In the genomic region with DNA sequence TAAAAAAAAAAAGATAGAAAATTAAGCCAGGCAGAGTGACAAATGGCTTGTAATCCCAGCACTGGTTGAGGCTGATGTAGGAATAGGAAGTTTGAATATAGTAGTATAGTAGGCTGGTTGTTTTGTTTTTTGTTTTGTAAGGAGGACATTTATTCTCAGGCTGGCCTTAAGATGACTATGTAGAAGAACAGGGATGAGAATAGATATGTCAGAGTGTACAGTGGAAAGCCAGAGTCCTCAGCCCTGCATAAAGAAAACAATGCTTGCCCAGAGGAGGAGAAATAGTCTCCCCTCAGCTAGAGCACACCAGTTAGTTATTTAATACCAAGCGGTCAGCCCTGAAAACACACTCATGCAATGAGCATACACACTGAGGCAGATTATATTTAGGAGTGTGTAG, we compare ENCODE assay signal across 19 mouse cellular contexts. TPM values are rescaled to one million over a fixed set of nuclear protein-coding genes. Genes with fewer than 3 reads are reported as not detected.
DNase-seq lines count a peak whose midpoint lies in the region; ATAC-seq and TF ChIP-seq lines count a peak whose summit lies in the region.
"Had no signal": no experiment of that assay in that cellular context is flagged by ENCODE, and none has a peak within 500 bp of the region (broad histone marks: within the 10 kb centered on the region; RNA-seq: fewer than 3 reads in every experiment).

Gene Phkg1 (minus strand): TSS at position 101 of the 400 bp plus-strand sequence.

- no peak for ATAC-seq in heart, embryonic 11.5 days (replicated peaks; ENCODE audit: insufficient number of reproducible peaks, low FRiP score, low TSS enrichment)
- ATAC-seq: forebrain, postnatal 0 days; hindbrain, postnatal 0 days; midbrain, embryonic 16.5 days; Patski had no signal

- DNase-seq in heart, postnatal 36 days, result no peak
- no peak for DNase-seq in gastrocnemius, adult 2 months
- DNase-seq in layer of hippocampus, postnatal 14 days (ENCODE audit: low spot score in 2 of 2), result no peak
- DNase-seq in kidney, adult 8-10 months, result no peak
- no peak for DNase-seq in adrenal gland, postnatal 4 days (ENCODE audit: low spot score in 2 of 2)
- DNase-seq: adrenal gland, postnatal 25 days; cerebellum, adult 9-10 months; forebrain, postnatal 0 days; kidney, adult 11 months; kidney, postnatal 14 days; thymus, adult 18-20 months had no signal

- no peak for TF ChIP-seq POLR2A in cortical plate, adult 2 months (IDR thresholded peaks at IDR 0.05; ENCODE audit: extremely low read depth, insufficient read depth, low read length)

- WGBS in heart, embryonic 11.5 days (ENCODE audit: insufficient replicate concordance), result 92% methylated on average over 1 of the region's 1 CpGs

- H3K9ac ChIP-seq in heart, embryonic 11.5 days (ENCODE audit: low read depth, low read length), result no peak within 1 kb of the TSS
- H3K9ac ChIP-seq: embryonic facial prominence, embryonic 13.5 days; forebrain, postnatal 0 days; limb, embryonic 13.5 days; liver, embryonic 14.5 days had no signal

- H3K4me1 ChIP-seq in heart, embryonic 11.5 days (ENCODE audit: control insufficient read depth, insufficient read depth, low read length), result peaks cover 2% of the 10 kb centered on the region; the same call in 1 of the 2 replicates
- H3K4me1 ChIP-seq in cortical plate, adult 2 months (ENCODE audit: control insufficient read depth, insufficient read depth, low read length), result no peaks in the 10 kb centered on the region

- H3K27me3 ChIP-seq in heart, embryonic 11.5 days (ENCODE audit: control insufficient read depth, insufficient read depth, low read length), result no peaks in the 10 kb centered on the region
- H3K27me3 ChIP-seq: embryonic facial prominence, embryonic 13.5 days; limb, embryonic 13.5 days; Patski had no signal

- intact Hi-C loops in heart, postnatal 36 days (cut with DNase I), result no loop called here
- intact Hi-C loops in gastrocnemius, adult 2 months (cut with DNase I), result loop anchor here (5.0 kb wide), 1 partner anchor 39 kb away; no protein-coding TSS in a partner anchor

- H3K36me3 ChIP-seq in heart, embryonic 11.5 days (ENCODE audit: control insufficient read depth, insufficient read depth, low read length), result no peaks in the 10 kb centered on the region

- H3K9me3 ChIP-seq in heart, embryonic 11.5 days (replicated peaks; ENCODE audit: control insufficient read depth, low read length), result no peaks in the 10 kb centered on the region
- H3K9me3 ChIP-seq: embryonic facial prominence, embryonic 13.5 days had no signal

- no peak within 1 kb of the TSS for H3K27ac ChIP-seq in heart, embryonic 11.5 days (ENCODE audit: low read depth, low read length)
- no peak within 1 kb of the TSS for H3K27ac ChIP-seq in cortical plate, adult 2 months (ENCODE audit: insufficient read depth, low read length)
- no peak within 1 kb of the TSS for H3K27ac ChIP-seq in gastrocnemius, adult 2 months
- H3K27ac ChIP-seq: embryonic facial prominence, embryonic 13.5 days; hindbrain, postnatal 0 days; limb, embryonic 13.5 days; liver, embryonic 14.5 days had no signal

- TF ChIP-seq CTCF in cortical plate, adult 2 months (IDR thresholded peaks at IDR 0.05; ENCODE audit: extremely low read depth, insufficient read depth, low read length), result no peak
- no peak for TF ChIP-seq CTCF in gastrocnemius, adult 2 months (IDR thresholded peaks at IDR 0.05)

- no peak within 1 kb of the TSS for H3K4me3 ChIP-seq in heart, embryonic 11.5 days (ENCODE audit: low read depth, low read length)
- no peak within 1 kb of the TSS for H3K4me3 ChIP-seq in cortical plate, adult 2 months (ENCODE audit: insufficient read depth, low read length)
- H3K4me3 ChIP-seq in gastrocnemius, adult 2 months, result no peak within 1 kb of the TSS
- H3K4me3 ChIP-seq: embryonic facial prominence, embryonic 13.5 days; limb, embryonic 13.5 days had no signal

- H3K4me2 ChIP-seq in heart, embryonic 11.5 days, result no peak within 1 kb of the TSS
- H3K4me2 ChIP-seq: embryonic facial prominence, embryonic 13.5 days; limb, embryonic 13.5 days had no signal

RNA-seq across cellular contexts. Expression of gene Phkg1, which starts in this region (rescaled TPM):
- 10 to 100 TPM; 17.3 to 19.8 TPM for total RNA-seq in heart, postnatal 36 days (2021)
- polyA plus RNA-seq in heart, embryonic 11.5 days (2014; fragmentation: Nextera tagmentation; extraction: Ambion mirVana), result 0.32 and 0.42 TPM in 2 replicates
- polyA plus RNA-seq in cortical plate, adult 2 months (2012; rRNA removed), result 38.1 and 39.9 TPM in 2 replicates
- 100 to 1,000 TPM; 314 to 437 TPM for total RNA-seq in gastrocnemius, adult 2 months (2021)
- 10 to 100 TPM; 19.7 to 20.3 TPM for total RNA-seq in layer of hippocampus, postnatal 14 days (2021)
- 1 to 10 TPM; 3.7 to 4.2 TPM for total RNA-seq in adrenal gland, postnatal 4 days (2021)

Comparison
In these comparisons a context has a peak if more than half of its experiments do, and no peak if none do; other contexts are left out.
1. RNA of gene Phkg1 (total RNA-seq): 314 to 437 TPM in gastrocnemius, adult 2 months; 19.7 to 20.3 TPM in layer of hippocampus, postnatal 14 days, 17.3 to 19.8 TPM in heart, postnatal 36 days and 3.7 to 4.2 TPM in adrenal gland, postnatal 4 days; every median in the first group is over 10 times any median in the second.
2. RNA of gene Phkg1 (polyA plus RNA-seq): 38.1 to 39.9 TPM in cortical plate, adult 2 months; 0.32 to 0.42 TPM in heart, embryonic 11.5 days; every median in the first group is over 10 times any median in the second.